21 mouse cellular contexts compared by ENCODE assay signal in genomic region chr9:35302172-35302571, GRCm38 (mm10).
"Had no signal": no experiment of that assay in that cellular context is flagged by ENCODE, and none has a peak within 500 bp of the region (broad histone marks: within the 10 kb centered on the region; RNA-seq: fewer than 3 reads in every experiment).

No protein-coding gene starts in this region.

- H3K27ac ChIP-seq: heart, embryonic 10.5 days; hindbrain, embryonic 10.5 days; hindbrain, embryonic 12.5 days; hindbrain, embryonic 14.5 days; intestine, embryonic 15.5 days; layer of hippocampus, adult 2 months; left cerebral cortex, adult 2 months; limb, embryonic 10.5 days; limb, embryonic 12.5 days; liver, embryonic 12.5 days; liver, embryonic 14.5 days had no signal

- H3K4me3 ChIP-seq: heart, embryonic 10.5 days; heart, embryonic 12.5 days; hindbrain, embryonic 10.5 days; hindbrain, embryonic 12.5 days; intestine, embryonic 15.5 days; layer of hippocampus, adult 2 months; left cerebral cortex, adult 2 months; limb, embryonic 10.5 days; limb, embryonic 12.5 days; liver, embryonic 12.5 days had no signal

- DNase-seq: heart, adult 18-20 months; heart, postnatal 10 days; heart, postnatal 4 days; kidney, adult 18-20 months; kidney, adult 8-10 months; kidney, postnatal 10 days; kidney, postnatal 25 days; kidney, postnatal 4 days; liver had no signal
